Mouse (Mus musculus) mouse trophoblast stem cell (cell line): ENCODE results near the gene Ankrd36.

Experiments
- in situ Hi-C, 2 experiments: fragments of 300-500 bp; cut with MseI, MboI; formaldehyde crosslinking; loops; 2 replicates in 1 of 2; 3 replicates in 1 of 2; pipeline ENCODE4 v1.15.1; 2025

Ankrd36 gene

DNA sequence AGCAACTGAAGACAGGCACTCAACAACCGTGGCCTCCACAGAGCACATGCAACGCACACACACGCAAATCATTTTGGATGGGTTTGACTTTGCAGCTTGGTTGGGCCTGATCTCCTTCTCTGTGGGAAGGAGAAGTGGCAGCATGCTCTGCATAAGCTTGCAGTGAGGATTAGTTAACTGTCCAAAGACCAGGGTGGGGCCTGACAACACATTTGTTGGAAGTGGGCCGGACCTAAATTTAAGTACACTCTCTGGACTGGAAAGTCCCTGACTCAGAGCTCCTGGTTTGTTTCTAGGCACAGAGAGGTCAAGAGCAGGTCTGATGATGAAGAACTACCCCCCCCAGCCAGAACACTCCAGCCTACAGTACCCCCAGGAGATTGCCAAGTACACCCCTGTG is 164.8 kb downstream of the Ankrd36 start:
- in situ Hi-C loops: no loop called here

DNA sequence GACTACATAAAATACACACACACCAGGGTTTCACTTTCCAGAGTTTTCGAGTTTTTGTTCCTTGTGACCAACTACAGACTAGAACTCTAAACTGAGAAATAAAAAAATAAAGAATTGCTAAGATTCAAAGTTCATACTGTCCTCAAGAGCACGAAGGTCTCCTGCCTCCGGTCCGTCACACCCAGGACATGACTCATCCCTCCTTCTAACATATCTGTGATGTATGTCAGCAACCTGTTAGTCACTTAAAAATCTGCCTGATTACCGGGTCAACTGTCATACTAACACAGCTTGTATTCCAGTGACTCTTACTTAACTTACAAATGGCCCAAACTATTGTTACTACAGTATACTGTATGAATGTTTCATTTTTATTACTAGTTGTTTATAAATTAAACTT is 167.7 kb downstream of the Ankrd36 start:
- in situ Hi-C loops: no loop called here
